Mouse (Mus musculus) CH12F3 (cell line): ENCODE results near the gene Fbxw28.
"Not testable (repeated sequence)": the region's sequence is repeated elsewhere in the genome, so short reads cannot be mapped to it uniquely, and the experiment has no call there.

ENCODE experiments used
- in situ Hi-C: fragments of 300-500 bp; cut with MboI; formaldehyde crosslinking; loops from 2 replicates; pipeline ENCODE4 v1.14.3; 2020; ENCODE audit warnings: low sequenced_read_pairs

The Fbxw28 gene

GRCm38 (mm10) chr9:109339559-109339958 is at the start of gene Fbxw28:
Gene Fbxw28, minus strand, starts transcription at chr9:109339659.
- in situ Hi-C loops: not testable (repeated sequence)

GRCm38 (mm10) chr9:109287576-109287975 is 51.9 kb downstream of the Fbxw28 start, which contains the start of gene Fbxw14:
Gene Fbxw14, minus strand, starts transcription at chr9:109287676.
- in situ Hi-C loops: not testable (repeated sequence)
